Mouse (Mus musculus) left cerebral cortex, postnatal 4 days (tissue): Measurements from ENCODE around the gene Srpk3. TPM values are rescaled to one million over a fixed set of nuclear protein-coding genes. Genes with fewer than 3 reads are reported as not detected.
A peak's percentile ranks its signal among the peaks of the same experiment; 100 is the strongest.
"Not testable (repeated sequence)": the region's sequence is repeated elsewhere in the genome, so short reads cannot be mapped to it uniquely, and the experiment has no call there.

Experiments used
- DNase-seq: peaks from one replicate; pipeline ENCODE4 v3.0.0-alpha.2; 2022
- intact Hi-C: fragments of 180-260 bp; cut with DNase I; formaldehyde crosslinking; loops from one replicate; pipeline ENCODE4 v1.15.1; 2025
- total RNA-seq, 2 experiments: library from RNA; stranded (reverse); gene quantifications; 2 replicates each; pipeline ENCODE4 v1.2.3; 2021

Gene Srpk3
- 1 to 10 TPM; 1.0 to 1.1 TPM for total RNA-seq

DNA sequence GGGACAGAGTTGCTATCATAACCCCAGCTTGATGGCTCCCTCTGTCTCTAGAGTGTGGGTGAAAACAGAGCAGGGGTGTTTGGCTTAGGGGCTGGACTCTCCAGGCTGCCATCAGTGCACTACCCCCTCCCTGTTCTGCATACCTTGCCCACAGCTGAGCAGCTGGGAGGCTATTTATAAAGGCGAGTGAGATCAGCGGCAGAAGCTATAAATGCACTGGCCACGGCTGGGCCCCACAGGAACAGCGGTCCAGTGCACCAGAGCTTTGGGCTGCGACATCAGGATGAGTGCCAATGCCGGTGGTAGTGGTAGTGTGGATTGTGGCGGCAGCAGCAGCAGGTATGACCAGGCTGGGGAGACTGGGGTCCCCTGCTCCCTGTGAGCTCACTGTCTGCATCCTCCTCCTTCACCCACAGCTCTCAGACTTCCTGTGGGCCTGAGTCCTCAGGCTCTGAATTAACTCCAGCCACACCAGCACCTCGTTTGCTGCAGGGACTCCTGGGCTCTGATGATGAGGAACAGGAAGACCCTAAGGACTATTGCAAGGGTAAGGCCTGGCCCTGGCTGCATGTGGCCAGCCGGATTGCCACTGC lies at the start of gene Srpk3:
Gene Srpk3, plus strand, starts transcription at position 238 of the 593 bp plus-strand sequence.
- no peak for DNase-seq
- intact Hi-C loops: no loop called here

DNA sequence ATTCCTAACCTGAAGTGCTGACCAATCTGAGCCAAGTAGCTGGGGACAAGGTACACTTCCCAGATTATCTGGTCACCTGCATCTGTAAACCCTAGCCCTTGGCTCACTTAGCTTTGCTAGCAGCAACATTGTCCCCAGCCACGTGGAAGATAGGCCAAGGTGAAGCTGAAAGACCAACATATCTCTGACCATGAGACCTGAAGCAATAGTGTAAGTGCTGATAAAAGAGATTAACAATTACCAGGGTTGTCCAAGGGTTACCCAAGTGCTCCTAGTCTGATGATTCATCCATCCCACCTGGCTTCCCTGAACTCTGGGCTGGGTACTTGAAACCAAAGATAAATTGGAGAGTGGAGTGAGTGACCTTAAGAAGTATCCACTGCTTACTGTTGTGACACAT lies 43.3 kb upstream of the Srpk3 start:
- intact Hi-C loops: no loop called here
- DNase-seq: no peak

- DNase-seq: peak; percentile 24
- intact Hi-C loops: no loop called here
Measured at GRCm38 (mm10) chrX:73738155-73738554, 36.0 kb upstream of the Srpk3 start.

DNA sequence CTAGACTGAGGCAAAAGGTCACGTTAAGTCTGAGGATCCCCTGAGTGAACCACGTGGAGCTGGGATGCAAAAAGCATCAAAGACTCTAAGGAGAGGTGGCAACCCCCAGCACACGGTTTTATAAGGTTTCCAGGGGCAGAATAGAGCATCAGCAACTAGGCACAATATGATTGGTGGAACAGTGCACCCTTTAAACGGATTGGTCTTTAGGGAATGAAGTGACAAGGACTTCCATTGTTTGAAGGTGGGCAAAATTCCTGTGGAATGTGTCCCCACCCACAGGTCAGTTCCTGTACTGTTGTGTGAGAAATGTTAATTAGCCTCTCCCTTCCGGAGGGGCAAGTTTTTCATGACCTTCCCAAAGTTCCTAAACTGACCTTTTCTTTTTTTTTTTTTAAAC lies 35.1 kb upstream of the Srpk3 start:
- no peak for DNase-seq
- intact Hi-C loops: no loop called here

DNA sequence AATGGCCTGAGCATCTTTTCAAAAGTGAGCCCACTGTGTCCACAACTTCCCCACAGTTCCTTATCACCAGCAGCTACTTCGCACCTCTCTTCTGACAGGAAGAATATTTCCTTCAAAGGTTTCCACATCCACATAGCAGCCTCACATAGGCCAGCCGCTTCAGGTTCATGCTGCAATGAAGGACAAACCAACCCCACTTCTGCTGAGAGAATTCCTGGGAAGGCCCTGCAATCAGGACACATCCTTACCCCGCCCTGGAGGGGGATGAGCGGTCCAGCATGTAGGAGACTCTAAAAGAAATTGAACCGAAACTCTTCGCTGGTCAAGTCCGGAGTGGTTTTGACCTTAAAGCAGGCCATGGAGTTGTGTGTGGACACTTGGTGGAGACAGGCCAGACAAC lies 34.4 kb upstream of the Srpk3 start:
- intact Hi-C loops, DNase-seq: not testable (repeated sequence)

DNA sequence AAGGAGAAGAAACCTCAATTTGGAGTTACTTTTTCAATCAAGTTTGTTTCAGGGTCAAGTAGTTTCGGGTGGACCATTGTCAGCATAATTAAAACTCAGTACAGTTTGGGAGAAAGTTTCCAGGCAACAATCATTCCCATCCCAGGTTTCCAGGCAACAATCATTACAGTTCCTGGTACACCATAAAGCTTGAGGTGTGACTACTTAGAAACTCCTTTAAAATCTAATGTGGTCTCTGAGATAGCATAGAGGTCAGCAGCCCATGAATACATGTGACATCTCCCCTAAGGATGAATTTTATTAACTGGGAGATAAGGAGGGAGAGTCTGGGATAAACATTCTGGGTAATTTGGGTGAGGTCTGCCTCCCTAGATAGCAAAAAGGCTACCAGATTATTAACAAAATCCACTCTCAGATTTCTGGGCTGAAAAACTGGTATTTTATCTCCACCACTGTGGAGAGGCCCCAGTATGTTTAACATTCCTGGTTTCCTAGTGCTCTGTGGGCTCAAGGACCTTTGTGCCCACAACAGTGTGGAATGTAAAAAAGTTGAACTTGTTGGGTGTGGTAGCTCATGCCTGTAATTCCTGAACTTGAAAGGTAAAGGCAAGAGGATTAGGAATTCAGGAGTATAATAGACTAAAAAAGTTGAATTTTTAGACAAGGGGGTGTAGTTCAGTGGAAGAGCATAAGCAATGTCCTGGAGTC lies 29.3 kb upstream of the Srpk3 start:
- DNase-seq: no peak
- intact Hi-C loops: no loop called here

GRCm38 (mm10) chrX:73748977-73749376 lies 25.2 kb upstream of the Srpk3 start:
- intact Hi-C loops: no loop called here
- no peak for DNase-seq

- DNase-seq: peak; percentile 11
- intact Hi-C loops: no loop called here
Measured at GRCm38 (mm10) chrX:73756334-73757140, 17.7 kb upstream of the Srpk3 start, which contains the start of gene Plxnb3. Plxnb3 (plus strand) TSS chrX:73757090.

- peak; percentile 66 for DNase-seq
- intact Hi-C loops: no loop called here
Measured at GRCm38 (mm10) chrX:73758611-73759290, 15.5 kb upstream of the Srpk3 start.

DNA sequence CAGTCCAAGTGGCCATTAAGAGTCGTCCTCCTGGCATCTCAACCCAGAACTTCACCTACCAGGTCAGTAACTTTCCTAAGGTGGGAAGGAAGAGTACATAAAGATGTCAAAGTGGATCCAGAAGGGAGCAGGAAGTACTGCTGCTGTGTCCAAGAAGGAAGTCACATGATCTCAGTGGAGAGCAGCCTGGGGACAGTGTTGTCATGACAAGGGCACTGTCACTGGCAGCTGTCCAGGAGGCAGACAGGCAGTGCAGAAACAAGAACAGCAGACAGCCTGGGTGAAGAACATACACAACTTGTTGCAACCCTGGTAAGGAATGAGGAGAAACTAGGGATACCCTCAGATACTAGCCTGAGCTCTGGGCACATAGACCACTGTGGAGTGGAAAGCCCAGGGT lies 8.9 kb upstream of the Srpk3 start:
- DNase-seq: peak; percentile 60

DNA sequence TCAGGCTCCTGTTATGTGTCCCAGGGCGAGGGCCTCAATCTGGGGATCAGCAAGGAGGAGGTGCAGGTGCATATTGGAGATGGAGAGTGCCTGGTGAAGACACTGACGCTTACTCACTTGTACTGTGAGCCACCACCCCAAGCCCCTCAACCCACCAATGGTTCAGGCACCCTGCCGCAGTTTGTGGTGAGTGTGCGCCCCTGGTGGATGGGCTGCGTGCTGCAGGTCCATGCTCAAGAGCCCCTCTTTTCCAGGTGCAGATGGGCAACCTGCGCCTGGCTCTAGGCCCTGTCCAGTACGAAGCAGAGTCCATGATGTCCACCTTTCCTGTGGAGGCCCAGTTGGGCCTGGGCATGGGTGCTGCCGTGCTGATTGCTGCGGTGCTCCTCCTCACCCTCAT lies 6.9 kb upstream of the Srpk3 start:
- intact Hi-C loops: no loop called here
- DNase-seq: peak; percentile 14

More for the DNA sequence above, 8.9 kb upstream of the Srpk3 start:
- intact Hi-C loops: no loop called here

- intact Hi-C loops: no loop called here
- peak; percentile 10 for DNase-seq
Measured at GRCm38 (mm10) chrX:73774802-73775483, 738 bp downstream of the Srpk3 start.

- intact Hi-C loops: no loop called here
Measured at GRCm38 (mm10) chrX:73782227-73782626, 8.0 kb downstream of the Srpk3 start.

GRCm38 (mm10) chrX:73785666-73786065 lies 11.5 kb downstream of the Srpk3 start:
- intact Hi-C loops: no loop called here

More at GRCm38 (mm10) chrX:73782227-73782626, 8.0 kb downstream of the Srpk3 start:
- DNase-seq: no peak

GRCm38 (mm10) chrX:73786364-73787224 lies 12.4 kb downstream of the Srpk3 start, which contains the start of the genes Idh3g and Ssr4:
Idh3g (minus strand) TSS chrX:73786897.
Ssr4 (plus strand) TSS chrX:73787028.
- intact Hi-C loops: no loop called here

More at GRCm38 (mm10) chrX:73785666-73786065, 11.5 kb downstream of the Srpk3 start:
- no peak for DNase-seq

DNA sequence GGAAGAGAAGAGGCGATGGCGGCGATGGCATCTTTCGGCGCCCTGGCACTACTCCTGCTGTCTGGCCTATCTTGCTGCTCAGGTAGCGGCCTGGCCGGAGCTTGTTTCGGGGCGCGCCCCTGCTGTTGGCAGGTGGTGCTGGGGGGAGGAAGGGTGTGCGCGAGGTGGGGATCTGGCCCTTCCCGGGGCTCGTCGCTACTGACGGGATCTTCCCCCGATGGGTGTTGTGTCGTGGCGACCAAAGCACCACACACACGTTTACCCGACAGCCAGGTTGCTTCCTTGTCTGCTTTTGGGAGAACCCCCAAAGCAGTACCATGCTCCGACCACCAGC lies 13.0 kb downstream of the Srpk3 start:
- DNase-seq: no peak
- intact Hi-C loops: no loop called here

More at GRCm38 (mm10) chrX:73786364-73787224, 12.4 kb downstream of the Srpk3 start, which contains the start of the genes Idh3g and Ssr4:
- DNase-seq: peak; percentile 92

DNA sequence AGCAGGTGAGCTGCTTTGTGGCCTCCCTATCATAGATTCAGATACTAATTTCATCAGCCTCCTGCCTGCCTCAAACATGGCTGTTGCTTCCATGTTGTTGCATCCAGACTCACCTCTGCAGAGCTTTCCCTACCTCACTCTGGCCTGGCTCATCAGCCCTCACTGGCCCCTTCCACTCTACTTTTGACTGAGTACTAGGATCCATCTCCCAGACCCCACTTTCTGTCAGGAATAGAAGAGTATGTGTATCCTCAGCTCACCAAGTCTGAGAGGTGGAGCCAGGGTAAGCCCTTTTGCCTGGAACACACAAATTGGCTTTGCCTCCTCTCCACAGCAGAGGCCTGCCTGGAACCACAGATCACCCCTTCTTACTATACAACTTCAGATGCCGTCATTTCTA lies 14.3 kb downstream of the Srpk3 start:
- intact Hi-C loops: no loop called here
- DNase-seq: no peak

DNA sequence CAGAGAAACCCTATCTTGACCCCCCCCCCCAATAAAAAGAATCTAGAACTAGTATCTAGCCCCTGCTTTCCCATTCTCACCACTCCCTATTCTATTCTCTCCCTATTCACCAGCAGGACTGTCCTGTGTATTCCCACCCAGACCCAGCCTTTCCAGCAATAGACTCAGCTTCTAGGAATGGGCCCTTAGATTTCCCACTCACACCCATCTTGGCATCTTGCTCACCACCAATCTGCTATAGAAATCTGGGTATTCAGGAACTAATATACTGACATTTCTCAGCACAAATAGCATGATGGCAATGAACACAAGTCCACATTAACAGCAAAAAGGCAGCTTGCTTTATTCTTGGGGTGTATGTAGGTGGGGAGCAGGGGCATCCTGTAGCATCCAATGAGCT lies 18.8 kb downstream of the Srpk3 start:
- intact Hi-C loops: no loop called here
- no peak for DNase-seq

- no peak for DNase-seq
- intact Hi-C loops: no loop called here
Measured at GRCm38 (mm10) chrX:73793505-73793904, 19.3 kb downstream of the Srpk3 start.
